Mouse (Mus musculus) embryonic facial prominence, embryonic 11.5 days (tissue): ENCODE results near the gene Cnga2. TPM values are rescaled to one million over a fixed set of nuclear protein-coding genes. Genes with fewer than 3 reads are reported as not detected.

ENCODE experiments used
- polyA plus RNA-seq: library from polyadenylated mRNA; unstranded; fragments of >200 nt; fragmentation: Nextera tagmentation; extraction: Ambion mirVana; gene quantifications from 2 replicates; pipeline ENCODE4 v1.2.1, GENCODE M21; 2014

Cnga2 gene
- polyA plus RNA-seq, 1 experiment from 2014 or later, result 0.08 TPM

Other genes starting within 250 kb of the Cnga2 start
- 28.9 and 38.0 TPM in 2 replicates for gene Vma21, start 175.9 kb upstream of the Cnga2 start, polyA plus RNA-seq
- gene Gm1141, start 70.8 kb upstream of the Cnga2 start, polyA plus RNA-seq, result 0.36 and 0.42 TPM in 2 replicates
- 6.8 and 7.9 TPM in 2 replicates for gene Prrg3, start 29.2 kb upstream of the Cnga2 start, polyA plus RNA-seq
- not detected in 2 replicates for gene Fate1, start 18.9 kb upstream of the Cnga2 start, polyA plus RNA-seq
- gene Magea4, start 230.2 kb downstream of the Cnga2 start, polyA plus RNA-seq, result not detected in 2 replicates